Mouse (Mus musculus) embryonic fibroblast, embryonic 13.5 days (primary cell): Measurements from ENCODE around the gene Pard3b.

Experiments
- CTCF ChIP-seq: IDR thresholded peaks from 2 replicates; pipeline ENCODE4 v1.5.1; 2011; ENCODE audit warnings: mild to moderate bottlenecking, control low read depth, low read length, moderate library complexity, borderline replicate concordance; ENCODE audit not compliant: insufficient read depth
- POLR2A ChIP-seq: IDR thresholded peaks from 2 replicates; pipeline ENCODE4 v1.6.1; 2011; ENCODE audit warnings: low read depth, mild to moderate bottlenecking, control low read depth, low read length, moderate library complexity

GRCm38 (mm10) chr1:62041718-62042117 is 403.1 kb downstream of the Pard3b start:
- no peak for TF ChIP-seq POLR2A
- no peak for TF ChIP-seq CTCF
